Mouse (Mus musculus) forebrain, embryonic 15.5 days (tissue): ENCODE results near the gene Vash2. TPM values are rescaled to one million over a fixed set of nuclear protein-coding genes. Genes with fewer than 3 reads are reported as not detected.
"Not testable (repeated sequence)": the region's sequence is repeated elsewhere in the genome, so short reads cannot be mapped to it uniquely, and the experiment has no call there.

Source experiments
- ATAC-seq: fragments of 200-750 bp; cut with Nextera tagmentation; replicated peaks from 2 replicates; pipeline ENCODE4 v1.8.0; 2017; ENCODE audit warnings: mild to moderate bottlenecking, moderate TSS enrichment, moderate library complexity
- H3K27ac ChIP-seq: fragments of 300-500 bp; sonication (generic); replicated peaks from 2 replicates; pipeline ENCODE4 v1.5.1; 2015; ENCODE audit warnings: mild to moderate bottlenecking, inconsistent platforms
- H3K27me3 ChIP-seq: fragments of 300-500 bp; sonication (generic); 2 replicates; pipeline ENCODE4 v1.6.1; 2015; ENCODE audit warnings: inconsistent platforms
- H3K36me3 ChIP-seq: fragments of 300-500 bp; sonication (generic); 2 replicates; pipeline ENCODE4 v1.6.1; 2015; ENCODE audit warnings: mild to moderate bottlenecking, inconsistent platforms
- H3K4me1 ChIP-seq: fragments of 300-500 bp; sonication (generic); 2 replicates; pipeline ENCODE4 v1.6.1; 2015; ENCODE audit warnings: inconsistent platforms
- H3K4me2 ChIP-seq: fragments of 300-500 bp; sonication (generic); replicated peaks from 2 replicates; pipeline ENCODE4 v1.6.1; 2015; ENCODE audit warnings: mild to moderate bottlenecking, inconsistent platforms
- H3K4me3 ChIP-seq: fragments of 300-500 bp; sonication (generic); 2 replicates; pipeline ENCODE4 v1.5.1; 2015; ENCODE audit warnings: mild to moderate bottlenecking, inconsistent platforms
- H3K9ac ChIP-seq: fragments of 300-500 bp; sonication (generic); replicated peaks from 2 replicates; pipeline ENCODE4 v1.6.1; 2015; ENCODE audit warnings: mild to moderate bottlenecking, inconsistent platforms
- H3K9me3 ChIP-seq: fragments of 300-500 bp; sonication (generic); 2 replicates; pipeline ENCODE4 v1.6.1; 2016; ENCODE audit warnings: inconsistent platforms
- WGBS: fragments of 180-500 bp; shearing (Covaris S2); methylation state at CpG from one replicate; pipeline ENCODE4 v1.1.7; 2015; ENCODE audit warnings: mixed read lengths; 5-methylcytosine and 5-hydroxymethylcytosine counted together
- polyA plus RNA-seq: library from polyadenylated mRNA; unstranded; fragments of >200 nt; fragmentation: Nextera tagmentation; extraction: Ambion mirVana; gene quantifications from 2 replicates; pipeline ENCODE4 v1.2.1, GENCODE M21; 2015

Vash2 gene
- 84.1 and 88.7 TPM in 2 replicates for polyA plus RNA-seq

DNA sequence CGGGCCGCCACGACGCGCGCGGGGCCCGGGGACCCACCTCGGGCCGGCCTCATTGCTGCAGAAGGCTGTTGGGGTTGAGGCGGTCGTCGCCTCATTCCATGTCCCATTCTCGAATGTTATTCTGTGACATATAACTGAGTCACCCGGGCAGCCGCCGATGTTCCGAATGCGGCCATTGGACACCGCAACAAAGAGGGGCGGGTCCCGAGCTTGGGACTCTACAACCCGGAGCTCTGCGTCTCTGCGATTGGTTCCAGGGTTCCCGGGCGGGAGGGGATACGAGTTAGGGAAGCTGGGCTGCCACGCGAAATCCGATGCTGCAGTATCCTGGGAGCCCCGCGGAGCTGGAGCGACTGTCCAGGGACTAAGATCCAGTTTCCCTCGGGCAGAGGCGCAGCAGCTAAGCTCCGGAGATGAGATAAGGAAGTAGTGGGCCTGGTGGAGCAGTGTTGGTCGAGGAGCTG is at the start of gene Vash2:
Gene Vash2 (minus strand): TSS at position 197 of the 464 bp plus-strand sequence.
- H3K36me3 ChIP-seq, result peaks cover 6% of the 10 kb centered on the region; the same call in 1 of the 2 replicates
- peak within 1 kb of the TSS; percentile 97 for H3K27ac ChIP-seq
- WGBS, result under 1% methylated on average over 38 of the region's 38 CpGs
- H3K4me3 ChIP-seq, result peak within 1 kb of the TSS; percentile 64
- H3K9ac ChIP-seq, result peak within 1 kb of the TSS; percentile 96
- H3K27me3 ChIP-seq, result no peaks in the 10 kb centered on the region
- no peaks in the 10 kb centered on the region for H3K9me3 ChIP-seq
- H3K4me1 ChIP-seq, result peaks cover 43% of the 10 kb centered on the region
- peak; percentile 99 for ATAC-seq
- peak within 1 kb of the TSS; percentile 84 for H3K4me2 ChIP-seq

DNA sequence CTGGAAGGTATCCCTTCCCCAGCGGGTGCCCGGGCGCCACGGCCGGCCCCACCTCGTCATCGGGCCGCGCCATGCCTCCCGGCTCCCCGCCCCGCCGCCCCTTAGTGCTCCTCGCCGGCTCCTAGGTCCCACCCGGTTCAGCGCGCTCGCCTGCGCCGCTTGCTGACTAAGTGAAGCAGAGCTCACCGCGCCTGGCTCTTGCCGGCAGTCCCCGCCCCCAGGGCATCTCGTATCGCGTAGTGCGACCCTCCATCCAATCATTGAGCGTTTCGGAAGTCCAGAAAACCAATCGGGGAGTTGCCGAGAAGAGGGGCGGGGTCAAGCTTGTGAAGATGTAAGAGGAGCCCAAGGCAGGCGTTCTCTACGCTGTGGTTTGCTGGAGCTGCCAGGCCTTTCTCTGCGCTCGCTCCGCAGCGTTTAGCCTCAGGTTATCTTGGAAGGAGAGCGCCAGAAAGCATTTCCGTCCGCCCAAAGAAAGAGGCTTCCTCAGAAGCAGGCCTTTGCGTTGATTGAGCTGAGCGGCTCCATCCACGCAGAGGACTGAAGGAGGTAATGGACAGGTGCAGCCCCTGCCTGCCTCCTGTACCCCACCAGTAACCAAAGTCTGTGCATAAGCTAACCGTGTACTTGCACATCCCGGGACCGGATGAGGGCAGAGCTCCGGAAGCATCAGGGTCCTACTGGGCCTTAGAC is 47.1 kb upstream of the Vash2 start, which contains the start of gene Flvcr1:
Gene Flvcr1 (minus strand): TSS at position 138 of the 693 bp plus-strand sequence.
- H3K36me3 ChIP-seq, result peaks cover 3% of the 10 kb centered on the region; the same call in 1 of the 2 replicates
- peak within 1 kb of the TSS; percentile 89 for H3K27ac ChIP-seq
- peaks cover 26% of the 10 kb centered on the region for H3K4me1 ChIP-seq
- H3K27me3 ChIP-seq, result no peaks in the 10 kb centered on the region
- H3K9ac ChIP-seq, result peak within 1 kb of the TSS; percentile 83
- peak within 1 kb of the TSS; percentile 87 for H3K4me3 ChIP-seq
- peak; percentile 99 for ATAC-seq
- WGBS, result under 1% methylated on average over 50 of the region's 50 CpGs
- peak within 1 kb of the TSS; percentile 97 for H3K4me2 ChIP-seq
- H3K9me3 ChIP-seq, result no peaks in the 10 kb centered on the region

DNA sequence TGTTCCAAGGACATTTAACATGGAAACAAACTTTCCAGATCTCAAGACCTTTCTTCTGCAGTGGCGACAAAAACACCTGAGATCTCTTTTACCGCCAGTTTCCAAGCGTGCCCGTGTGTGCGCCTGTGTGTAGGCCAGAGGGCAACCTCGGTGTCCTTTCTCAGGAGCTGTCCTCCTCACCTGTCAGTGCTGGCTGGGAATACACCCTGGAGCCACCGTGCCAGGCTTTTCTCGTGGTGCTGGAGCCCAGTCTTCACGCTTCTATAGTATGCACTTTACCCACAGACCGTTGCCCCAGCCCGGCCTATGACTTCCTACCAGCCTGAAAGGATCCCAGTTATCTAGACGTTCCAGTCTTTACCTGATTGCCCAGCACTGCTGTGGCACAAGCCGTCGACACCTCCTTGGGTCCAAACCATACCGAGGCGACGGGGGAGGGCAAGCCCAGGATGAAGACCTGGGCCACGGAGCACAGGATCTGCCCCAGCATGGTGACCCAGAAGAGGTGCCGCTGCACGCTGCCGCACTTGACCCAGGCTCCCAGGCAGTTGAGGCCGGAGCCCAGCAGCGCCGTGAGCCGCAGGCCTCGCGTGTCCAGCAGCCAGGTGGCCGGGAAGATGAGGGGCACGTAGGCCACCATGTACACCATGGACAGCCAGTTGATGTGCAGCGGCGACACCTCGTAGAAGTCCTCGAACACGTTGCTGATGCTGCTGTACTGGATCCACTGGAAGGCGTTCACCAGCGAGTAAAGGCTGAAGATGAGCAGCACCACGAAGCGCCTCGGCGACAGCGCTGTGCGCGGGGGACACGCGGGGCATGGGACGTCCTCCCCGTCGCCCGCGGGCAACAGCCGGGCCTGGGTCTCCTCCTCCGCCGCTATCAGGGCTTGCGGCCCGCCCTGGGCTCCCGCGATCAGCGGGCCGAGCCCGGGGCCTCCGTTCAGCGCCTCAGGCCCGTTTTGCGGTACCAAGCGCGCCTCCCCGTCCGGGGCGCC is 46.2 kb upstream of the Vash2 start:
- peak; percentile 63 for ATAC-seq
- WGBS, result 1% methylated on average over 69 of the region's 69 CpGs
- H3K4me2 ChIP-seq, result peak overlapping the region; percentile 97
- peak overlapping the region; percentile 83 for H3K9ac ChIP-seq
- peak overlapping the region; percentile 87 for H3K4me3 ChIP-seq
- H3K4me1 ChIP-seq, result peaks cover 31% of the 10 kb centered on the region
- peaks cover 3% of the 10 kb centered on the region; the same call in 1 of the 2 replicates for H3K36me3 ChIP-seq
- H3K27ac ChIP-seq, result peak overlapping the region; percentile 89
- no peaks in the 10 kb centered on the region for H3K9me3 ChIP-seq
- H3K27me3 ChIP-seq, result no peaks in the 10 kb centered on the region

DNA sequence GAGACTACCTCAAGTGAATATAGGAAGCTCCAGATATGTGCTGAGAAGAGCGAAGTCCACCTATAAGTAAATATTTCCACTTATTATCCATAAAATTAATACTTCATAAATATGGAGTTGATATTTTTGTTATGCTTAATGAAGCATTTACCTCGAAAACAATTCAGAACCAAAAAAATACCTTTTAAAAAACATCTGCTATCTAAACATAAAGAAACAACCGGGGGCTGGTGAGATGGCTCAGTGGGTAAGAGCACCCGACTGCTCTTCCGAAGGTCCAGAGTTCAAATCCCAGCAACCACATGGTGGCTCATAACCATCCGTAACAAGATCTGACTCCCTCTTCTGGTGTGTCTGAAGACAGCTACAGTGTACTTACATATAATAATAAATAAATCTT is 44.7 kb upstream of the Vash2 start:
- H3K4me2 ChIP-seq, ATAC-seq, H3K9ac ChIP-seq, H3K27me3 ChIP-seq, H3K27ac ChIP-seq, H3K36me3 ChIP-seq, H3K4me3 ChIP-seq, H3K9me3 ChIP-seq: not testable (repeated sequence)
- peaks cover 31% of the 10 kb centered on the region for H3K4me1 ChIP-seq
- 90% methylated on average over 6 of the region's 6 CpGs for WGBS

DNA sequence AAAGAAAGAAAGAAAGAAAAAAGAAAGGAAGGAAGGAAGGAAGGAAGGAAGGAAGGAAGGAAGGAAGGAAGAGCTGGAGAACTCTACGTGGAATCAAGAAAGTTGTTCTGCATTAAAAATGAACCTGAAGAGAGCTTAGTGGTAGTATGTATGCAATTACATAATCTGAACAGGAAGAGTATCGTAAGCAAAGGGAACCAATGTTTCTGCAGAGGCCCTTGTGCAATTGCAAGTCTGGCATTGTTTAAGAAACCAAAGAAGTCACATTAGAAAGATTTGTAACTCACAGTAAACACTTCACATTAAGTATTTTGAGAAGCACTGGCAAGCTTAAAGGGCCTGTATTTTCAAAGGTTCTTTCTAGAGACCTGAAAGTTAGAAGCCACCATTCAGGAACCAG is 44.0 kb upstream of the Vash2 start:
- Histone ChIP-seq H3K27me3 (no peaks in the 10 kb centered on the region), H3K36me3 (peaks cover 3% of the 10 kb centered on the region; the same call in 1 of the 2 replicates), H3K4me1 (peaks cover 31% of the 10 kb centered on the region), H3K4me2 (no peak overlapping the region), H3K9me3 (no peaks in the 10 kb centered on the region), H3K9ac (no peak overlapping the region), H3K4me3 (no peak overlapping the region), H3K27ac (no peak overlapping the region)
- ATAC-seq, result no peak
- whole genome bisulfite sequencing, result 91% methylated on average over 2 of the region's 2 CpGs

DNA sequence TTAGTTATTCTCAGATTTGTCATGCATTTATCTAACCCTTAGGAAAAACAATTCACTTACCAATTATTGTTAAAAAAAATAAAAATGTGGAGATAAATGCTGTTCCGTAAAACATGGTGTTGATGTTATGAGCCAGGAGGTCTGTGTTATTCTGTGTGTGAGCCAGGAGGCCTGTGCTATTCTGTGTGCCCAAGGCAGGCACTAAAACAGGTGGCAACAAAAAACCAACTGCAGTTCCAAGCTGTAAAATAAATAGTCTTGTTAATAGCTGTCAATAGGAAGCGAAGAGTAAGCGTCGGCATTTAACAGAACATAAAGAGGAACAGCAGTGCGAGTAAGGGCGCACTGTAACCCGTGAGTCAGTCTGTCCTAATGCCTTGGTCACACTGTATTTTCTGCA is 41.9 kb upstream of the Vash2 start:
- Histone ChIP-seq H3K27ac (0 out of 2 replicates have a peak overlapping the region, but pooled peaks have one; percentile 35), H3K4me2 (no peak overlapping the region), H3K36me3 (peaks cover 5% of the 10 kb centered on the region), H3K27me3 (no peaks in the 10 kb centered on the region), H3K9ac (no peak overlapping the region), H3K9me3 (no peaks in the 10 kb centered on the region), H3K4me1 (peaks cover 24% of the 10 kb centered on the region), H3K4me3 (no peak overlapping the region)
- WGBS, result 70% methylated on average over 7 of the region's 7 CpGs
- ATAC-seq, result no peak

DNA sequence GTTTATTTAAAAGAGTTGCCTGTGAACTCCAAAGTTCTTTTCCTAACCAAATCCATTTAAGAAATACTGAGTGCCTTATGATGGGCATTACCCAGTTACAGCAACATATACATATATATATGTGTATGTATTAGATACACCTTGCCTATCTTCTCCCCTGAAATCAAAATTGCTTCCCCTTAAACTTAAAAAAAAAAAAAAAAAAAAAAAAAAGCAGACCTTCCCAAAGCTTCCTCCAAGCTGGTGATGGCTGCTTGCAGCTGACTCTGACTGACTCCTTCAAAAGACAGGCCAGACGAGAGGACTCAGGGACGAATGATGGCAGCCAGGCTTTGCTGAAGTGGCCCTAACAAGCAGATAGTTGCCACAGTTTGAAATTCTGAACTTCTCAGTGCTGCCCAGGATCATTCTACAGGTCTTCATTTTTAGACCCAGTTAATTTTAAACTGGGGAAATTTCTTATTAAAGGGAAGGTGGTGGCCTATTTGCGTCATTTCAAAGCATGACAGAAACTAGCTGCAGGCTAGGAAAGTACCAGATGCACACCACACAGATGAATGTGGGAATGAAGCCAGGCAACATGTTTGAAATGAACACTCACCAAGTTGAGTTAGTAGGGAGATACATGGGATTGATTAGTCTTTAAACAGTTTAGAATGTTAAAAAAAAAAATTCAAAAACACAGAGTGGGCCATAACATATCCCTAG is 41.3 kb upstream of the Vash2 start:
- Histone ChIP-seq H3K4me3 (no peak overlapping the region), H3K9ac (no peak overlapping the region), H3K36me3 (peaks cover 5% of the 10 kb centered on the region), H3K4me2 (no peak overlapping the region), H3K27me3 (no peaks in the 10 kb centered on the region), H3K4me1 (peaks cover 23% of the 10 kb centered on the region), H3K9me3 (no peaks in the 10 kb centered on the region), H3K27ac (0 out of 2 replicates have a peak overlapping the region, but pooled peaks have one; percentile 35)
- WGBS, result 75% methylated on average over 3 of the region's 3 CpGs
- no peak for ATAC-seq

DNA sequence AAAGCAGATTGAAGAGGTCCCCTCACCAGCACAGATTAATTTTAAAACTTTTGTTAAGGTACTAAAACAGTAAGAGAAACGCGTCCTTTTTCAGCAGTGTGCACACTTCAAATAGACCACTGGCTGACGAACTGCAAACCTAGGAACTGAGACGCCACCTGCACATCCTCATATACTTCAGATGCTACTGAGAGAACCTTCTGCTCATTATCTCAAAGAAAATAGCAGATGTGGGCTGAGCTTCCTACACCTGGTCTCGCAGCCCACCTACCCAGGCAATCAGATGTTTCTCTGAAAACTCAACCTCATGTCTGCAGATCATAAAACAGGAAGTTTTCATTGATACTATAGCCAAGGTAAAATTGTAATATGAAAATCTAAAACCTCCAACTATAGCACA is 40.7 kb upstream of the Vash2 start:
- Histone ChIP-seq H3K4me2 (no peak overlapping the region), H3K9ac (no peak overlapping the region), H3K27ac (no peak overlapping the region), H3K27me3 (no peaks in the 10 kb centered on the region), H3K4me3 (no peak overlapping the region), H3K36me3 (peaks cover 8% of the 10 kb centered on the region), H3K9me3 (no peaks in the 10 kb centered on the region), H3K4me1 (peaks cover 17% of the 10 kb centered on the region)
- no peak for ATAC-seq
- WGBS, result 89% methylated on average over 5 of the region's 5 CpGs

DNA sequence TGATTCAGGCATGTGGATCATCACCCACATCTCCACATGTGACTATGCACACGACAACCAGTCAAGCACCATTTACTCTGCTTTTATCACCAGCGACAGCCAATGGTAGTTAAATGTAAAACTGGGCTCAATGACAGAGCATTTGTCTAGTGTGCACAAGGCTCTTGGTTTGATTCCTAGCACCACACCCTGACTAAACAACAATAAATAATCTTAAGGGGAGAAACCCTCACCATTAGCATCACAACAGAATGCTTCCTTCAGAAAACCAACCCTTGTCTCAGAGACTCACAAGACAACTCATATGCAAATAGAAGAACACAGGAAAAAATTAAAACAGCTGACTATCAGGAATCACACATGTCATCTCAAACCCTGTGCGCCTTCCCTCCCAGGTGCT is 35.2 kb upstream of the Vash2 start:
- WGBS, result 97% methylated on average over 3 of the region's 3 CpGs
- no peak for ATAC-seq
- H3K27ac ChIP-seq, result no peak overlapping the region
- no peak overlapping the region for H3K4me2 ChIP-seq
- H3K9ac ChIP-seq, result no peak overlapping the region
- H3K9me3 ChIP-seq, result no peaks in the 10 kb centered on the region
- no peak overlapping the region for H3K4me3 ChIP-seq
- peaks cover 42% of the 10 kb centered on the region for H3K36me3 ChIP-seq
- H3K4me1 ChIP-seq, result no peaks in the 10 kb centered on the region
- H3K27me3 ChIP-seq, result no peaks in the 10 kb centered on the region

DNA sequence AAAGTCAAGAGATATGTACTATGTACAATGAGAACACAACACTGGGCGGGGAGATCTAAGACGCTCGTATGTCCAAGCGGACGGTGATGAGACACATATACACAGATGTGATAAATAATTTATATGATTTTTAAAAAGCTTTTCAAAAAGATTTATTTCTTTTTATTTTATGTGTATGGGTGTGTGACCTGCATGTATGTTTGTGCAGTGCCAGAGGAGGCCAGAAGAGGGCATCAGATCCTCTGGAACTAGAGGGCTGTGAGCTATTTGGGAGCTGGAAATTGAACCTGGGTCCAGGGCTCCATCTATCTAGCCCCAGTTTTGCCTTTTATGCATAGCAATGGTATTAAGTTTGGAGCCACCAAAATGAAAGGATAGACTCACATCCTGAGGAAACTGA is 29.6 kb upstream of the Vash2 start:
- 98% methylated on average over 5 of the region's 5 CpGs for WGBS

DNA sequence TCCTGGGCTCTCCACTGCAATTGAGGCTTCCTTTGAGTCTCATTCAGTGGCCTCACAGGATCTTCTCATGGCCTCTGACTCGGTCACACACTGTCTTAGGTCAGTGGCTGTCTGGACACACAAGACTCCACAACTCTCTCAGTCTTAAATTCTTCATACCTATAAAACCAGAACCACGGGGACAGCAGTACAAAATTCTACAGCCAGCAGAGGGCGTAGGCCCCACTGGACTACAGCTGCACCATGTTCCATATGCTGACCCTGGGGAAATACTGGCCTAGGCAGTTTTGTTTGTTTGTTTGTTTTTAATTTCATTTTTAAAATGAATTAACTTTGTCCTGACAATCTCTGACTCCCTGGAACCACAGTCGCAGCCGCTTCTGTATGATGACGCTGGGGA is 23.1 kb upstream of the Vash2 start:
- Histone ChIP-seq H3K9me3 (peaks cover 4% of the 10 kb centered on the region; the same call in 1 of the 2 replicates), H3K36me3 (peaks cover 7% of the 10 kb centered on the region), H3K4me3 (no peak overlapping the region), H3K27me3 (no peaks in the 10 kb centered on the region), H3K9ac (no peak overlapping the region), H3K4me1 (no peaks in the 10 kb centered on the region), H3K27ac (no peak overlapping the region), H3K4me2 (no peak overlapping the region)
- 66% methylated on average over 6 of the region's 6 CpGs for WGBS
- no peak for ATAC-seq

More for the DNA sequence above, 29.6 kb upstream of the Vash2 start:
- Histone ChIP-seq H3K4me3 (no peak overlapping the region), H3K27me3 (no peaks in the 10 kb centered on the region), H3K9me3 (no peaks in the 10 kb centered on the region), H3K4me1 (no peaks in the 10 kb centered on the region), H3K9ac (no peak overlapping the region), H3K4me2 (no peak overlapping the region), H3K27ac (no peak overlapping the region), H3K36me3 (peaks cover 57% of the 10 kb centered on the region)
- no peak for ATAC-seq
